Mouse (Mus musculus) layer of hippocampus, postnatal 25 days (tissue): ENCODE results near the gene Pkd1. TPM values are rescaled to one million over a fixed set of nuclear protein-coding genes. Genes with fewer than 3 reads are reported as not detected.

Source experiments
- DNase-seq, 2 experiments: peaks; one replicate each; pipeline ENCODE4 v3.0.0; 2022; ENCODE audit warnings: mixed read lengths in 2 of 2, low spot score in 1 of 2; ENCODE audit errors: extremely low spot score in 1 of 2
- total RNA-seq, 2 experiments: library from RNA; stranded (reverse); gene quantifications; 2 replicates each; pipeline ENCODE4 v1.2.3; 2021

Gene Pkd1
- total RNA-seq, 2 experiments from 2014 or later = 68.9 to 89.9 TPM

- no peak for DNase-seq
Observed at GRCm38 (mm10) chr17:24596471-24597183, 47.0 kb downstream of the Pkd1 start.

- DNase-seq = no peak
Observed at GRCm38 (mm10) chr17:24597989-24598388, 48.4 kb downstream of the Pkd1 start.

GRCm38 (mm10) chr17:24600502-24600901, 50.9 kb downstream of the Pkd1 start:
- DNase-seq = no peak

DNA sequence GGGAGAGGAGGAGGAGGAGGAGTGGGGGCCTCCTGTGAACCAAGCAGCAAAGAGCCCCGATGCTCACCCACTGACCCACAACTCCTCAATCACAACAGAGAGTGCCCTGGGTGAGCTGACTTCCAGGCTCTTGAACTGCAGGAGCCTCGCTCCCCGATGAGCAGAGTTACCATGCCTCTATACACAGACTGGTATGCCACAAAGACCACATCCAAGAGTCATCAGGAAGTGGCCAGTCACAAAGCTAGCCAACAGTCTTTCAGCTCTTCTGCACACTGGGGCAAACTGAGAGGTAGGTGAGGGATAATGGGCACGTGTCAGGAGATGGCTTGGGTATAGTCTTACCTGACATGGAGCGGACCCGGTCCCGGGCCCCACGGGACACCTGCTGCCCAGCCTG, 54.3 kb downstream of the Pkd1 start:
- no peak for DNase-seq

DNA sequence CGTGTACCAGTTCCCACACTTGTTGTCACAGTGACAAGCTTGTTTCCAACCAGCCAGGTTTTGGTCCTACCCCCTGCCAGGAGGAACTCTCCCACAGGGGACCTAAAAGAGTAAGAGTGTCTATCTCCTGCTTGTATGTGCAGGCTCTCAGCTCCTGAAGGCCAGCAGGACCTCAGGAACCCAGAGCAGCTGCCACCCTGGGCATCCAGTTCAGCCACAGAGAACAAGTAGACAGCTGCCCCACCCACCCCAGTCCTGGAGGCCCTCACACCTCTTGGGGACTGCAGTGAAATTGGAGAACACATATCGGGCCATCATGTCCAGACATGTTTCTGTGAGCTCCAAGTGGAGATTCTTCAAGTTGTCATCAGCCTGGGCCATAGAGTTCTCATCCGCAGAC, 54.9 kb downstream of the Pkd1 start:
- no peak for DNase-seq

- no peak for DNase-seq
Observed at GRCm38 (mm10) chr17:24608370-24608769, 58.7 kb downstream of the Pkd1 start.

DNA sequence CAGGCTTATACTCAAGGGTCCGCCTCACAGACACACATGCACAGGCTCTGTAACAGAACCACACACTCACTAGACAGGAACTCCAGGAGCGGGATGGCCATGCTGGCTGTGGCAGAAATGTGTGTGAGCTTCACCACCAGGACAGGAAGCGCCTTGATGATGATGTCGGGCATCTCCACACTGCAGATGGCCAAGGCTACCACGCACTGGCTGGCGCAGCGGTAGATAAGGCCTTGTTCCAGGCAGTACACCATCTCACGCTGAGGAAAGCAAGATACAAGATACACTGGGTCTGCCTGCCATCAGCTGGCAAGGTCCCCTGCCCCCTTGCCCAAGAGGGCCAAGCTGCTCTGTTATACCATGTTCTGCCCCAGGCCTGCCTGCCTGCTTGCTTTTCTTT, 59.2 kb downstream of the Pkd1 start:
- DNase-seq = no peak

DNA sequence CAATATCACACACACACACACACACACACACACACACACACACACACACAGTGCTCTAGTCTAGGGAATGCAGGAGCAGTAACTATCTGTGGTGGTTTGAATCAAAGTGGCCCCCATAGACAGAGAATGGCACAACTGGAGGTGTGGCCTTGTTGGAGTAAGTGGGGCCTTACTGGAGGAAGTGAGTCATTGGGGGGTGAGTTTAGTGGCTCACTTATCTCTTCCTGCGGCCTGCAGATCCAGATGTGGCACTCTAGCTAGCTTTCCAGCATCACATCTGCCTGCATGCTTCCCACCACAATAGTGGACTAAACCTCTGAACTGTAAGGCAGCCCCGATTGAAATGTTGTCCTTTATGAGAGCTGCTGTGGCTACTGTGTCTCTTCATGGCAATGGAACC, 61.1 kb downstream of the Pkd1 start:
- DNase-seq = no peak

DNA sequence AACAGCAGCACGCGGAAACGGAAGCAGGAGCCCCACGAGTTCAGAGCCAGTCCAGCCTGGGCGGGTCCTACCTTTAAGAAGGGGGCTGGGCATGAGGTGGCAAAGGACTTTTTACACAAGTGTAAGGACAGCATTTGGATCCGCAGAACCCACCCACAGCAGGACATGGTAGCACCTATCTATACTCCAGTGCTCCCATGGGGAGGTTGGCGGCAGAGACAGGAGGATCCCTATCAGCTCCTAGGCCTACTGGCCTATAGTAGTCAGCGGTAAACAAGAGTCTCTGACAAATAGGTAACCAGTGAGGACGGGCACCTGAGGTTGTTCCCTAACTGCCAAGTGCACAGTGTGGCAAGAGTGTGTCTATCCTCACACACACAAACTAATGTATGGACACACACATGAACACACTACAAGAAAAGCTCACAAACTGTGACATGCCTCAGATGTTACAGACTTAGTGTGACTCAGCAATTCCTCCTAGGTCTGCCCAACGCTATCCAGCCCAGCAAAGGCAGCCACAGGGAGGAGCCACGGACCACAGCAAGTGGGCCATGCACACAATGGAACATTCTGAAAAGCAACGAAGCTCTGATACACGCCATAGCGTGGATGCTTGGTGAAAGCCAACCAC, 68.0 kb downstream of the Pkd1 start:
- no peak for DNase-seq

GRCm38 (mm10) chr17:24625472-24625871, 75.8 kb downstream of the Pkd1 start:
- no peak for DNase-seq

DNA sequence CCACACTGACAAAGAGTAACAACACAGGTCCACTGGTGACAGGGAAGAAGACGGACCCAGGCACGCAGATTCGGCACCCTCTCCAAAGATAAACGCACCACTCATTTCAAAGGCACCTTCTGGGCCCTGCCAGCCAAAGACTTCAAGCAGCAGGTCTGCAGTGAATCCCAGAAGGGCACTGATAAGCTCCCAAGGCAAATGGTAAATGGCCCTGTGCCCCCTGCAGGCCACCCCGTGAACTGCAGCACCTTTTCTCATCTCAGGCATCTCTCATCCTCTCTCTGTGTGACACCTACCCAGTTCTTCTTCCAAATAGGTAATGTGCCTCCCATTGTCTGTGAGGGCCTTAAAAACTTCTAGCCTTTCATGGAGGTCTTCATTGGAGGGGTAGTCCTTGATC, 79.0 kb downstream of the Pkd1 start:
- DNase-seq = peak; percentile 70 to 86

DNA sequence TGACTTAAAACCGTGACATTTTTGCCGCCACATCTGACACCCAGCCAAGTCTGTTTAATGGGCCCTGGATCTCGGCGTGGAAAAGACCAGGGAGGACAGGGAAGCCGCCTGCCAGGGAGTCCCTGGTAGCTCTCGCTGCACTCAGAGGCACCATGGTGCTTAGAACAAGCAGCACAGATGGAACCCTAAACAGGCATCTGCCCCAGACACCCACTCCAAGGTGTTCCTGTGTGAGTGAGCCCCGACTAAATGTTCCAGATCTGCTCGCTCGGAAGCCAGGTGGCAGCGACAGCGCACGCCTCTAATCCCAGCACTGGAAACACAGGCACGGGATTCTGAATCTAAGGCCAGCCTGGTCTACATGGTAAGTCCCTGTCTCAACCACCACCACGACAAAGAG, 80.4 kb downstream of the Pkd1 start:
- peak; percentile 59 to 60 for DNase-seq

- DNase-seq = peak; percentile 70 to 72
Observed at GRCm38 (mm10) chr17:24632167-24632812, 82.7 kb downstream of the Pkd1 start, which contains the start of the genes Tsc2 and Nthl1. Gene Tsc2 (minus strand): TSS chr17:24632630. Gene Nthl1 (plus strand): TSS chr17:24632680.

DNA sequence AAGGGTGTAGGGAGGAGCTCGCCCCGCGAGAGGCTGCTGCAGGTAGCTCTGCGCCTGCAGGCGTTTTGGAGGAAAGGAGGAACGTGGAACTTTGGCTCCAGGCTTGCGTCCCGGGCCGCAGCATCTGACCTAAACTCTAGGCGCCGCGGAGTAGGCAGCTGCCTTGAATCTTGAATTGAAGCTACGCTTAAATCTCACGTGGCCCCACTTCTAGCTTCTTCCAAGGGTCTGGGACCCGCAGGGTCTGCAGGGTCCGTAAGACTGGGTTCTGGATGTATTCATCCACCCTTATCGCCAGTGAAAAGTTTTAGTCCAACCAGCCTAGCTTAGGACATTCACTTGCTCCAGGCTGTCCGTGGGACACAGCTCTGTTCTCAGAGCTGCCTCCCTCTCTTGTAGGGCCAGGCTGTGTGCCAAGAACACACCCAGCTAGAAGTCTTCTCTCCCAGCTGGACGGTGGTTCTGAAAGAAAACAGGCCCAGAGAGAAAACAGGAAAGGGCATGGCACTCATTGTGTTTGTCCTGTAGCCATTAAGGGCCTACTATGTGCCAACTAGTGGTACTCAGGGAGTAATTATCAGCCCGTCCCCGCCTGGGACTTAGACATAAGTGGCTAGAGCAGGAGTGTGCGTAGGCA, 83.3 kb downstream of the Pkd1 start:
- DNase-seq = no peak

DNA sequence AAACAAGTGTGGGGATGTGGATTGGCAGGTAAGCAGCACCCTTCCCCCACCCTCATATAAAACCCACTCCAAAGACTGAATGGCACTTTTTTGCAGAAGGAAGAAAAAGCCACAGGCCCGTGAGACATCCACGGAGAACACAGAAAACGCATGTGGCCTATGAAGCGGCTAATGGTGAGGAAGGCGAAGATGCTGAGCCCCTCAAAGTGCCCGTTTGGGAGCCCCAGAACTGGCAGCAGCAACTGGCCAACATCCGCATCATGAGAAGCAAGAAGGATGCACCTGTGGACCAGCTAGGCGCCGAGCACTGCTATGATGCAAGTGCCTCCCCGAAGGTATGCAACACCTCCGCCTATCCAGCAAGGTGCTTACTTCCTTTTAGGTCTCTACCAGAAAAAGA, 84.2 kb downstream of the Pkd1 start:
- DNase-seq = no peak

DNA sequence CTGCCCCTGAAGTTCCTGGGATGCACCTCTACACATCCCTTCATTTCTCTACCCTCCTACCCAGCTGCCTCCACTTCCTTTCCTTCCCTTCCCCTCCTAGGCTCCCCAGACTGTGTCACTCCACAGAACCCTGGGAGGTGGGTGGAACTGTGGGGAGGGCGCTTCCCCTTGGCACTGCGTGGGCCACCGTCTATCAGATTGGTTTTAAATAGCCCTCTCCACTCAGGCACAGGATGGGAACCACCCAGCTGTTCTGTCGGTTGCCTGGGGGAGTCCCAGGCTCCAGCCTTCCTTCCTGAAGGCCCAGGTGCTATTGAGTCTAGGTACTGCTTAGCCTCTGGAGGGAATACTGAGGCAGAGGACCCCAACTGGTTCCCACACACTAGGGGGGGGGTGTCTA, 85.4 kb downstream of the Pkd1 start:
- DNase-seq = no peak

- no peak for DNase-seq
Observed at GRCm38 (mm10) chr17:24635694-24636093, 86.1 kb downstream of the Pkd1 start.

GRCm38 (mm10) chr17:24636781-24637481, 87.3 kb downstream of the Pkd1 start:
- no peak for DNase-seq

- no peak for DNase-seq
Observed at GRCm38 (mm10) chr17:24638214-24638613, 88.6 kb downstream of the Pkd1 start.

- no peak for DNase-seq
Observed at GRCm38 (mm10) chr17:24638840-24639239, 89.2 kb downstream of the Pkd1 start.

GRCm38 (mm10) chr17:24639571-24639988, 89.9 kb downstream of the Pkd1 start:
- DNase-seq = no peak
